Mouse (Mus musculus) kidney, embryonic 16.5 days (tissue): ENCODE measurements at regions not wholly inside any gene's neighbourhood (a gene's known extent, or its start where the extent isn't known, plus 50 kb on each side); places are given as distances from the start of the nearest gene placed in this dataset.
"Not testable (repeated sequence)": the region's sequence is repeated elsewhere in the genome, so short reads cannot be mapped to it uniquely, and the experiment has no call there.

Experiments
- ATAC-seq: fragments of 200-750 bp; cut with Nextera tagmentation; 2 replicates; pipeline ENCODE4 v1.8.0; 2017; ENCODE audit warnings: moderate TSS enrichment; ENCODE audit not compliant: low FRiP score, low TSS enrichment
- H3K27ac ChIP-seq: fragments of 300-500 bp; sonication (generic); 2 replicates; pipeline ENCODE4 v1.5.1; 2014; ENCODE audit warnings: low read length
- H3K27me3 ChIP-seq: fragments of 300-500 bp; sonication (generic); 2 replicates; pipeline ENCODE4 v1.6.1; 2014; ENCODE audit warnings: low read length, control low read depth, mixed read lengths; ENCODE audit not compliant: insufficient read depth
- H3K36me3 ChIP-seq: fragments of 300-500 bp; sonication (generic); 2 replicates; pipeline ENCODE4 v1.6.1; 2014; ENCODE audit warnings: low read length, control low read depth, mixed read lengths; ENCODE audit not compliant: insufficient read depth
- H3K4me1 ChIP-seq: fragments of 300-500 bp; sonication (generic); 2 replicates; pipeline ENCODE4 v1.6.1; 2014; ENCODE audit warnings: low read length, control low read depth, mixed read lengths; ENCODE audit not compliant: insufficient read depth
- H3K4me2 ChIP-seq: fragments of 300-500 bp; sonication (generic); replicated peaks from 2 replicates; pipeline ENCODE4 v1.6.1; 2014; ENCODE audit warnings: low read depth, low read length
- H3K4me3 ChIP-seq: fragments of 300-500 bp; sonication (generic); 2 replicates; pipeline ENCODE4 v1.5.1; 2014; ENCODE audit warnings: mild to moderate bottlenecking, low read length
- H3K9ac ChIP-seq: fragments of 300-500 bp; sonication (generic); replicated peaks from 2 replicates; pipeline ENCODE4 v1.6.1; 2014; ENCODE audit warnings: low read length
- H3K9me3 ChIP-seq: fragments of 300-500 bp; sonication (generic); 2 replicates; pipeline ENCODE4 v1.6.1; 2016; ENCODE audit warnings: low read length, control low read depth
- WGBS: fragments of 180-500 bp; shearing (Covaris S2); extraction: QIAGEN DNeasy Blood & Tissue Kit; methylation state at CpG from one replicate; pipeline ENCODE4 v1.1.7; 2014; 5-methylcytosine and 5-hydroxymethylcytosine counted together

DNA sequence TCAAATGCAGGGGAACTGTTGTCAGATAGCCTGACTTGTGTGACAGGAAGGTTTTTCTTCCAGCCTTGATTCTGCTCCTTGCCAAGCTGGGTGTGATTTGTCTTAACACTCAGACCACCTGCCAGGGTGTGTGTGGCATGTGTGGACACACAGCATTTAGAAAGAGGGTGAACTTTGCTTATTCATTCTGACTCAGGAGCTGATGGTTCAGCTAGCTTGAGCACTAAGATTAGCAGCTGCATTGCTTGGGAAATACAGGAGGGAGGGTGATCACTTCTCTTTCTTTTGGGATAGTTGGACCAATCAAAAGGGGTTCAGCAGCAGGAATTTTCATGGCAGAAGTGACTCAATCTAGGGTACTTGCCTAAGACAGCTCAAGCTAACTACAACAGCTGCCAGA lies 482.7 kb upstream of the Fam160b2 start:
- Histone ChIP-seq H3K9ac (no peak overlapping the region), H3K4me1 (no peaks in the 10 kb centered on the region), H3K27me3 (no peaks in the 10 kb centered on the region), H3K9me3 (no peaks in the 10 kb centered on the region), H3K27ac (no peak overlapping the region), H3K4me3 (no peak overlapping the region), H3K36me3 (no peaks in the 10 kb centered on the region), H3K4me2 (no peak overlapping the region)
- ATAC-seq, result no peak

- H3K27me3 ChIP-seq, result no peaks in the 10 kb centered on the region
- no peaks in the 10 kb centered on the region for H3K9me3 ChIP-seq
- no peaks in the 10 kb centered on the region for H3K36me3 ChIP-seq
- H3K4me1 ChIP-seq, result no peaks in the 10 kb centered on the region
- H3K4me3 ChIP-seq, result no peak overlapping the region
- no peak overlapping the region for H3K9ac ChIP-seq
- 75% methylated on average over 2 of the region's 2 CpGs for WGBS
- ATAC-seq, result no peak
- no peak overlapping the region for H3K4me2 ChIP-seq
- no peak overlapping the region for H3K27ac ChIP-seq
Measured at GRCm38 (mm10) chr14:71075671-71076070, 476.0 kb upstream of the Fam160b2 start.

- Histone ChIP-seq H3K27ac (no peak overlapping the region), H3K36me3 (no peaks in the 10 kb centered on the region), H3K9ac (no peak overlapping the region), H3K27me3 (no peaks in the 10 kb centered on the region), H3K4me2 (no peak overlapping the region), H3K9me3 (peaks cover 6% of the 10 kb centered on the region; the same call in 1 of the 2 replicates), H3K4me1 (no peaks in the 10 kb centered on the region), H3K4me3 (no peak overlapping the region)
- ATAC-seq, result no peak
Measured at GRCm38 (mm10) chr14:71074019-71074418, 474.4 kb upstream of the Fam160b2 start.

- WGBS, result 82% methylated on average over 4 of the region's 4 CpGs
Measured at GRCm38 (mm10) chr14:71065669-71066068, 466.0 kb upstream of the Fam160b2 start.

DNA sequence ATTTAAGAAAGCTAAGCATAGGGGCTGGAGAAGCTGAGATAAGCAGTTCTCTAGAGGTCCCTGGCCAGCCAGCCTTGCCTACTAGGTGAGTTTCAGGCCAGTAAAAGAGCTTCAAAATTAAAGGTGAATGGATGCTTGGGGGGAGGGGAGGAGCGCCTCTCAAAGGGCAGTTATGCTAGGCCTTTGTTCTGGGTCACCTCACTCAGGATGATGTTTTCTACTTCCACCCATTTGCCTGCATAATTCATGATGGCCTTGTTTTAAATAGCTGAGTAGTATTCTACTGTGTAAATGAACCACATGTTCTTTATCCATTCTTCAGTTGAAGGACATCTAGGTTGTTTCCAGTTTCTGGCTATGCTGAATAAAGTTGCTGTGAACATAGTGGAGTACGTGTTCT lies 457.0 kb upstream of the Fam160b2 start:
- Histone ChIP-seq H3K4me3 (no peak overlapping the region), H3K9ac (no peak overlapping the region)
- WGBS, result 93% methylated on average over 2 of the region's 2 CpGs

More at GRCm38 (mm10) chr14:71065669-71066068, 466.0 kb upstream of the Fam160b2 start:
- no peak for ATAC-seq
- Histone ChIP-seq H3K9ac (no peak overlapping the region), H3K36me3 (no peaks in the 10 kb centered on the region), H3K4me2 (no peak overlapping the region), H3K27ac (no peak overlapping the region), H3K9me3 (peaks cover 6% of the 10 kb centered on the region; the same call in 1 of the 2 replicates), H3K4me3 (no peak overlapping the region), H3K4me1 (no peaks in the 10 kb centered on the region), H3K27me3 (no peaks in the 10 kb centered on the region)

DNA sequence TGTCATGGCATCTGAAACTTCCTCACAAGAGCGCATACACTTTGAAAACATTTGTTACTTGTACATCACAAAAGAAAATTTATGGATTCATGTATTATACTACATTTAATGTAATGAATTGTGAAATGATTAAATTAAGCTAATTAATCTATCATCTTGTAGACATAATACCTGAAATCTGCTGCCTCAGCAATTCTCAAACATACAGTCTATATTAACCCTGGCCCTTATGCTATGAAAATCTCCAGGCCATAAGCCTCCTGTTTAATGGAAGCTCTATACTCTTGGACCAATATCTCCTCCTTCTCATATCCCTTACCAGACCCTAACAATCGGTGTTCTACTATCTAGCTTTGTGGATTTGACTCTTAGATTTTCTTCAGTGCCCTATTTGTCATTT lies 455.8 kb upstream of the Fam160b2 start:
- H3K4me1 ChIP-seq, result no peaks in the 10 kb centered on the region
- WGBS, result 90% methylated on average over 2 of the region's 2 CpGs
- H3K27me3 ChIP-seq, result no peaks in the 10 kb centered on the region
- no peaks in the 10 kb centered on the region for H3K9me3 ChIP-seq
- H3K4me2 ChIP-seq, result no peak overlapping the region
- H3K27ac ChIP-seq, result no peak overlapping the region
- ATAC-seq, result no peak
- H3K9ac ChIP-seq, result no peak overlapping the region
- H3K36me3 ChIP-seq, result no peaks in the 10 kb centered on the region
- H3K4me3 ChIP-seq, result no peak overlapping the region

More for the DNA sequence above, 457.0 kb upstream of the Fam160b2 start:
- H3K36me3 ChIP-seq, result no peaks in the 10 kb centered on the region
- H3K4me1 ChIP-seq, result no peaks in the 10 kb centered on the region
- no peak overlapping the region for H3K4me2 ChIP-seq
- no peaks in the 10 kb centered on the region for H3K9me3 ChIP-seq
- no peak overlapping the region for H3K27ac ChIP-seq
- no peaks in the 10 kb centered on the region for H3K27me3 ChIP-seq
- ATAC-seq, result no peak

- no peaks in the 10 kb centered on the region for H3K36me3 ChIP-seq
- H3K9ac ChIP-seq, result no peak overlapping the region
- H3K4me3 ChIP-seq, result no peak overlapping the region
- H3K4me2 ChIP-seq, result no peak overlapping the region
- 54% methylated on average over 9 of the region's 9 CpGs for WGBS
- no peaks in the 10 kb centered on the region for H3K9me3 ChIP-seq
- H3K4me1 ChIP-seq, result no peaks in the 10 kb centered on the region
- no peak overlapping the region for H3K27ac ChIP-seq
- ATAC-seq, result no peak
- H3K27me3 ChIP-seq, result no peaks in the 10 kb centered on the region
Measured at GRCm38 (mm10) chr14:71053788-71054641, 454.4 kb upstream of the Fam160b2 start.

DNA sequence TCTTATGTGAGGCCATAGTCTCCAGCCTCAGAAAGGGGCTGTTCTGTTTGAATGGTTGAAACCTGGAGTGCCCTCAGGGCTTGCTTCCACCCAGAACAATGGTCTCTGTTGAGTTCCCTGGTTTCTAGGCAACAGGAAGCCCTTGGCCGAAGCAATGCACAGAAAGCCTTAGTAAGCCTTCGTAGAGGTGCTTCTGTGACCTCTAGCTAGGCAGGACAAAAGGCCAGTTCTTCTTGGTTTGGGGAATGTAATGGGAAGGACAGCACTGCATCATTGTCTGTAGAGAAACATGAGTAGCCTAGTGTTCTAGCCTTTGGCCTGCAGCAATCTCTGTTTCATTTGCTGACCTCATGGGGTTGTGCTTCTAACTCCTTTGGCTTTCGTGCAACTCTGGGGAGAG lies 447.5 kb upstream of the Fam160b2 start:
- Histone ChIP-seq H3K27me3 (no peaks in the 10 kb centered on the region), H3K36me3 (no peaks in the 10 kb centered on the region), H3K4me1 (no peaks in the 10 kb centered on the region), H3K27ac (no peak overlapping the region), H3K9ac (no peak overlapping the region), H3K4me3 (no peak overlapping the region), H3K4me2 (no peak overlapping the region), H3K9me3 (no peaks in the 10 kb centered on the region)
- 52% methylated on average over 3 of the region's 3 CpGs for WGBS
- no peak for ATAC-seq

DNA sequence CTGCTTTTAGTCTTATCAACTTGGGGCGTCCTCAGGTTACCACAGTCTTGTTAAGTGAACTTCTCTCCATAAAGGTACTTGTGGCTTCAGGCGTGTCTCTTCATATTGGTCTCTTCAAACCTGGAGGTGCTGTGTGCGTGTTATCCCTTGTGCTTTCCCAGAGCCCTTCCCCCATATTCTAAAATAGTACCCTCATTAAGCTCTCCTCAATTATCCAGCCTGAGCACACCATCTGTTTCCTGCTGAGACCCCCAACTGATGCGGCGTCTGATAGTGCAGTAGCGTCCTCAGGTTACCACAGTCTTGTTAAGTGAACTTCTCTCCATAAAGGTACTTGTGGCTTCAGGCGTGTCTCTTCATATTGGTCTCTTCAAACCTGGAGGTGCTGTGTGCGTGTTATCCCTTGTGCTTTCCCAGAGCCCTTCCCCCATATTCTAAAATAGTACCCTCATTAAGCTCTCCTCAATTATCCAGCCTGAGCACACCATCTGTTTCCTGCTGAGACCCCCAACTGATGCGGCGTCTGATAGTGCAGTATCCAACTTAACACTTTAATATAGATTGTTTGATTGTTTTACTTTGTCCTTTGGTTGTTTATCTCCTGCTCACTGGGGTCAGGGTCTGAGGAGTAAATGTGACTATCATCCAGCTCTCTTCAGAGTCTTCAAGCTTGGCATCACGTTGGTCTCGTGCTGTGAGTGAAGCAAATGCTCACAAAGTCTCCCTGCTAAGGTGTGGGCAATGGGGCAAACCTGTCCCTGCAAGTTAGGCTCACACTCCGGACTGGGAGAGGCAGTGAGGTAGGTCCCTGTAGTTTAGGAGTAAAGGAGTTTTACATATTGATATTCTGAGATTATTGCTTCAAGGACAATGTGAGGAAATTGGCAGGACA lies 444.5 kb upstream of the Fam160b2 start:
- H3K36me3 ChIP-seq, H3K9me3 ChIP-seq, ATAC-seq, H3K4me1 ChIP-seq, H3K4me3 ChIP-seq, H3K9ac ChIP-seq, H3K4me2 ChIP-seq, H3K27me3 ChIP-seq, H3K27ac ChIP-seq: not testable (repeated sequence)
- WGBS, result 30% methylated on average over 11 of the region's 13 CpGs

DNA sequence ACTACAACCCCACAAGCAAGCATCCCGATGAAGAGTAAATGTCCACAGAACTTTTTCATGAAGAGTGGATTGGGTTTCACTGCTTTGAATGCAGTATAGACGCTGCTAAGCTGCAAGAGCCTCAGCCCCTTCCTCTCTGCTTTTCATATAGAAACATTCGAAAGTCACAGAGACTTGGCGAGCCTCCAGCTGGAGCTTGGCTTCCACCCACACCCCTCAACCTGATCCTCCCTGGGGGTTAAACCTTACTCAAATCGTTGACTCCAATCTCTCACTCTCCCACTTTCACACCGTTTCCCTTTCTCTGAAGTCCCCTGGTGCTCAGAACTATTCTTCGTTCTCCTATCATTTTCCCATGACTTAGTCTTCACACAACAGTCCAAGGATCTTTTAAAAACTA lies 437.0 kb upstream of the Fam160b2 start:
- no peak overlapping the region for H3K4me3 ChIP-seq
- H3K9me3 ChIP-seq, result no peaks in the 10 kb centered on the region
- no peaks in the 10 kb centered on the region for H3K27me3 ChIP-seq
- H3K36me3 ChIP-seq, result no peaks in the 10 kb centered on the region
- no peak overlapping the region for H3K4me2 ChIP-seq
- H3K4me1 ChIP-seq, result no peaks in the 10 kb centered on the region
- H3K9ac ChIP-seq, result no peak overlapping the region
- WGBS, result 48% methylated on average over 7 of the region's 7 CpGs
- no peak for ATAC-seq
- no peak overlapping the region for H3K27ac ChIP-seq
